Mouse (Mus musculus) mammary gland, adult 2 months (tissue): ENCODE results near the gene Slc5a10. TPM values are rescaled to one million over a fixed set of nuclear protein-coding genes. Genes with fewer than 3 reads are reported as not detected.

Experiments
- polyA plus RNA-seq: library from polyadenylated mRNA; depleted of rRNA; stranded (reverse); fragments of >200 nt; gene quantifications from 2 replicates; pipeline ENCODE4 v1.2.3, GENCODE M21; 2012; ENCODE audit warnings: low replicate concordance; rRNA removed

Gene Slc5a10
- 0.07 TPM in 1 of 2 replicates, not detected in the other for polyA plus RNA-seq

GRCm38 (mm10) chr11:61720636-61721035 is at the start of gene Slc5a10:
Gene Slc5a10 (minus strand): TSS chr11:61720826.

GRCm38 (mm10) chr11:61761584-61762407 is 41.2 kb upstream of the Slc5a10 start, which contains the start of gene Prpsap2:
Gene Prpsap2 (minus strand): TSS chr11:61762088.

GRCm38 (mm10) chr11:61683907-61684731 is 36.5 kb downstream of the Slc5a10 start, which contains the start of gene Fam83g:
Gene Fam83g (plus strand): TSS chr11:61684091.

GRCm38 (mm10) chr11:61652686-61653447 is 67.8 kb downstream of the Slc5a10 start, which contains the start of gene Grap:
Gene Grap (plus strand): TSS chr11:61653265.

Other genes starting within 250 kb of the Slc5a10 start
- gene Mfap4, start 235.4 kb downstream of the Slc5a10 start, polyA plus RNA-seq: 38.3 and 112 TPM in 2 replicates
- gene Mapk7, start 226.4 kb downstream of the Slc5a10 start, polyA plus RNA-seq: 31.9 and 40.8 TPM in 2 replicates
- gene B9d1, start 215.7 kb downstream of the Slc5a10 start, polyA plus RNA-seq: 16.0 and 20.2 TPM in 2 replicates
- gene Epn2, start 141.1 kb downstream of the Slc5a10 start, polyA plus RNA-seq: 26.0 and 35.3 TPM in 2 replicates
- gene Grap, start 67.6 kb downstream of the Slc5a10 start, polyA plus RNA-seq: 35.2 and 60.2 TPM in 2 replicates
- 2.2 and 2.6 TPM in 2 replicates for gene Fam83g, start 36.7 kb downstream of the Slc5a10 start, polyA plus RNA-seq
- gene Prpsap2, start 41.3 kb upstream of the Slc5a10 start, polyA plus RNA-seq: 13.2 and 18.1 TPM in 2 replicates
- 58.8 and 111 TPM in 2 replicates for gene Ulk2, start 134.2 kb upstream of the Slc5a10 start, polyA plus RNA-seq
- 9.7 and 14.4 TPM in 2 replicates for gene Akap10, start 209.4 kb upstream of the Slc5a10 start, polyA plus RNA-seq
- gene Specc1, start 235.9 kb upstream of the Slc5a10 start, polyA plus RNA-seq: 3.0 and 3.6 TPM in 2 replicates